Mouse (Mus musculus) testis, adult 2 months (tissue): ENCODE data around the gene Cdc42bpa. TPM values are rescaled to one million over a fixed set of nuclear protein-coding genes. Genes with fewer than 3 reads are reported as not detected.
"Not testable (repeated sequence)": the region's sequence is repeated elsewhere in the genome, so short reads cannot be mapped to it uniquely, and the experiment has no call there.

Experiments used
- H3K27ac ChIP-seq: fragments of 200-500 bp; 2 replicates; pipeline ENCODE4 v1.5.1; 2012; ENCODE audit warnings: low read depth, low read length; ENCODE audit not compliant: control insufficient read depth, insufficient read depth
- H3K27me3 ChIP-seq: fragments of 200-500 bp; 2 replicates; pipeline ENCODE4 v1.6.1; 2012; ENCODE audit warnings: mild to moderate bottlenecking, low read length, moderate library complexity; ENCODE audit not compliant: control insufficient read depth, insufficient read depth
- H3K36me3 ChIP-seq: fragments of 200-500 bp; 2 replicates; pipeline ENCODE4 v1.6.1; 2012; ENCODE audit warnings: mild to moderate bottlenecking, low read length; ENCODE audit not compliant: control insufficient read depth, insufficient read depth
- H3K4me1 ChIP-seq: fragments of 200-500 bp; 2 replicates; pipeline ENCODE4 v1.6.1; 2012; ENCODE audit warnings: low read length; ENCODE audit not compliant: control insufficient read depth, insufficient read depth
- H3K4me3 ChIP-seq: fragments of 200-500 bp; 2 replicates; pipeline ENCODE4 v1.5.1; 2012; ENCODE audit warnings: low read depth, mild to moderate bottlenecking, low read length, moderate library complexity, mixed read lengths; ENCODE audit not compliant: control insufficient read depth
- CTCF ChIP-seq: fragments of 200-500 bp; IDR thresholded peaks from 2 replicates; pipeline ENCODE4 v1.5.1; 2012; ENCODE audit warnings: low read depth, mild to moderate bottlenecking, inconsistent platforms, low read length, moderate library complexity; ENCODE audit not compliant: control insufficient read depth, insufficient read depth, insufficient replicate concordance
- POLR2A ChIP-seq: fragments of 200-500 bp; IDR thresholded peaks from 2 replicates; pipeline ENCODE4 v1.6.1; 2012; ENCODE audit warnings: low read depth, mild to moderate bottlenecking, inconsistent platforms, low read length, moderate library complexity; ENCODE audit not compliant: control insufficient read depth
- polyA plus RNA-seq: library from polyadenylated mRNA; depleted of rRNA; stranded (reverse); fragments of >200 nt; gene quantifications from 2 replicates; pipeline ENCODE4 v1.2.3, GENCODE M21; 2012

The Cdc42bpa gene
- polyA plus RNA-seq, 1 experiment, result 9.1 TPM

DNA sequence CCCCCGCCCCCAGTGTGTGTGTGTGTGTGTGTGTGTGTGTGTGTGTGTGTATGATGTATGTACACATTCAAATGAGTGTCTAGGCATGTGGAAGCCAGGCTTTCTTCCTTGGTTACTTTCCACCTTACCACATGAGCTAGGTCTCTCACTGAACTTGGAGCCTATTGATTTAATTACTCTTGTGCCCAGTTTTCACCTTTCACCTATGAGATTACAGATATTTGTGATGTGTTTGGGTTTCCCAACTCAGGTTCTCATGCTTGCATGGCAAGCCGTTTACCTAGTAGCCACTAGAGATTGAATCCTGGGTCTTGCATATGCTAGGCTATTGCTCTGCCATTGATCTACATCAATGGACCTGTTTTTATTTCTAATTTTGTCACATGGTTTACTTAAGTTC is 57.9 kb downstream of the Cdc42bpa start:
- TF ChIP-seq POLR2A (no peak), CTCF (no peak)
- no peak overlapping the region for H3K27ac ChIP-seq
- H3K4me3 ChIP-seq, result no peak overlapping the region

GRCm38 (mm10) chr1:180021463-180022296 is 61.4 kb downstream of the Cdc42bpa start:
- no peak overlapping the region for H3K4me3 ChIP-seq
- TF ChIP-seq POLR2A (no peak), CTCF (no peak)
- H3K36me3 ChIP-seq, result no peaks in the 10 kb centered on the region
- no peaks in the 10 kb centered on the region for H3K4me1 ChIP-seq
- H3K27me3 ChIP-seq, result no peaks in the 10 kb centered on the region
- no peak overlapping the region for H3K27ac ChIP-seq

More for the DNA sequence above, 57.9 kb downstream of the Cdc42bpa start:
- H3K36me3 ChIP-seq, result no peaks in the 10 kb centered on the region
- no peaks in the 10 kb centered on the region for H3K4me1 ChIP-seq
- no peaks in the 10 kb centered on the region for H3K27me3 ChIP-seq

- no peak for TF ChIP-seq POLR2A
- no peak for TF ChIP-seq CTCF
Observed at GRCm38 (mm10) chr1:180023512-180023911, 63.2 kb downstream of the Cdc42bpa start.

GRCm38 (mm10) chr1:180029863-180030262 is 69.6 kb downstream of the Cdc42bpa start:
- H3K27ac ChIP-seq, H3K4me1 ChIP-seq, H3K4me3 ChIP-seq, H3K27me3 ChIP-seq, H3K36me3 ChIP-seq: not testable (repeated sequence)

More at GRCm38 (mm10) chr1:180023512-180023911, 63.2 kb downstream of the Cdc42bpa start:
- no peaks in the 10 kb centered on the region for H3K36me3 ChIP-seq
- no peaks in the 10 kb centered on the region for H3K27me3 ChIP-seq
- no peak overlapping the region for H3K27ac ChIP-seq
- no peak overlapping the region for H3K4me3 ChIP-seq
- H3K4me1 ChIP-seq, result no peaks in the 10 kb centered on the region

DNA sequence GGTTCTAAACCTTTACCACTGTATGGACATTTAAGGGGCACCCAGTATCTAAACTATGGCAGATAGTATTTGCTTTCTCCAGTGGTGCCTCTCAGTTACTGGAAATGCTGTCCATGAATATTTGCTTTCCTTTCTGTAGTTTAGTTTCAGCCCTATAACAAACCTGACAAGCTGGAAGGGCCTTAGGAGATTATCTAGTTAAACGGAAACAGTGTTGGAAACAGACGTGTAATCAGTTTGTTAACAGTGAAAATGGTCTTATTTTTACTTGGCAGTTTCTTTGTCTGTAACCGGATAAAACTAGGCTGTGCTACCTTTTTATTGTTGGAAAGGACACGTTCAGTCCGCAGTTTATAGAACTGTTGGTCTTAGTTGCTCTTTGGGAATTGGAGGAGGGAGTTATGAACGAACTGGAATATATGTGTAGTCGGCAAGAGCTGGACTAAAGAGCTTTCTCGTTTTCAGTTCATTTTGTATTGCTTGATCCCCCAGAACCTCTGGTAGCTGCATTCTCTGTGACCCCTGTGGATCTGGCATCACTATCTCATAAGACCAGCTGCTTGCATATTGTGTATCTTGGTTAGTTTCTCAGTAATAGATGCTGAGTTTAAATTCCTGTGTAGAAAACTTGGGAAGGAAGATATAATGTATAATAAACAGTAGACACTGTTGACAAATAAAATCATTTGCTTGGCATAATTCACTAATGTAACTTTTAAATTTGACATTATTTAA is 70.5 kb downstream of the Cdc42bpa start:
- no peaks in the 10 kb centered on the region for H3K27me3 ChIP-seq
- no peaks in the 10 kb centered on the region for H3K36me3 ChIP-seq
- H3K4me3 ChIP-seq, result no peak overlapping the region
- TF ChIP-seq CTCF (no peak), POLR2A (no peak)
- H3K4me1 ChIP-seq, result no peaks in the 10 kb centered on the region
- no peak overlapping the region for H3K27ac ChIP-seq

- TF ChIP-seq CTCF (no peak), POLR2A (no peak)
- no peaks in the 10 kb centered on the region for H3K36me3 ChIP-seq
- no peaks in the 10 kb centered on the region for H3K27me3 ChIP-seq
- H3K4me1 ChIP-seq, result no peaks in the 10 kb centered on the region
- H3K4me3 ChIP-seq, result no peak overlapping the region
- no peak overlapping the region for H3K27ac ChIP-seq
Observed at GRCm38 (mm10) chr1:180031705-180032548, 71.7 kb downstream of the Cdc42bpa start.

DNA sequence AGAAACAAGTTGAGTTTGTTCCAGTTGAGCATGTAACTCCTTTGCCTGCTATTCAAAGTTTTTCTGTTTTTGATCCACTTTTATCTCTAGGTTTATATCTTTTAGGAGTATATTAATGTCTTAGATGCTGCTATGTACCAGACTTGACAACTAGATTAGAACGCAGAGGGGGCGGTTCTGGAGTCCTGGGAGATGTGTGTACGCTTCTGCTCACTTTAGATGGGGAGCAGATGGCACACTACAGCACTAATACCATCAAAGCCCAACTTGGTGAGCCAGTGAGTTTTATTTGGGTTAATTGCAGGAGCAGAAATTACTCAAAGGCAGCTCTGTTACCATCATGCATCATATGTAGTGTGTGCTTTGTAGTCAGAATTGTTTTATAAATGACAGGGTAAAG is 77.2 kb downstream of the Cdc42bpa start:
- Histone ChIP-seq H3K36me3 (no peaks in the 10 kb centered on the region), H3K4me1 (no peaks in the 10 kb centered on the region), H3K4me3 (no peak overlapping the region), H3K27ac (no peak overlapping the region), H3K27me3 (no peaks in the 10 kb centered on the region)
- no peak for TF ChIP-seq CTCF
